Mouse (Mus musculus) embryo, embryonic 11.5 days (tissue): Measurements from ENCODE around the gene Ndufb3.
"Not testable (repeated sequence)": the region's sequence is repeated elsewhere in the genome, so short reads cannot be mapped to it uniquely, and the experiment has no call there.

Experiments
- DNase-seq: peaks from one replicate; pipeline ENCODE4 v3.0.0-alpha.2; 2012; ENCODE audit warnings: low read depth, low spot score

The Ndufb3 gene

DNA sequence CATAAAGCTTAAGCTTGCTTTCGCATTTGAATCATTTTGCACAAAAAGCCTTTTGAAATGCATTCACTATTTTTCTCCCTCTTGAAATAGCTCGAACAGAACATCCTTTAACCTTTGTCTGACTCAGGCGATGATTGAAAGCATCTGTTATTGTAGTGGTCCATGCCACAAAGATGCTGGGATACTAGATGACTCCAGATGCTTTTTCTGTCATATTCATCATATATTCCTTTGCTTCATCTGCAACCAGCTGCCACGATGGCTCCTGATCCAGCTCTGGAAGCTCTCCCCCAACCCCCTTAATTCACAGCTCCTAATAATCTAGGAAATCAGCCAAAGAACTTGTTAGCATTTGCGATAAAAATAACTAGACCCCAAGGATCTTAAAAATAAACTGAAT lies 30.9 kb downstream of the Ndufb3 start:
- no peak for DNase-seq

- DNase-seq: no peak
These were observed 31.9 kb downstream of the Ndufb3 start for GRCm38 (mm10) chr1:58617978-58618668.

GRCm38 (mm10) chr1:58618766-58619165 lies 32.6 kb downstream of the Ndufb3 start:
- DNase-seq: no peak

DNA sequence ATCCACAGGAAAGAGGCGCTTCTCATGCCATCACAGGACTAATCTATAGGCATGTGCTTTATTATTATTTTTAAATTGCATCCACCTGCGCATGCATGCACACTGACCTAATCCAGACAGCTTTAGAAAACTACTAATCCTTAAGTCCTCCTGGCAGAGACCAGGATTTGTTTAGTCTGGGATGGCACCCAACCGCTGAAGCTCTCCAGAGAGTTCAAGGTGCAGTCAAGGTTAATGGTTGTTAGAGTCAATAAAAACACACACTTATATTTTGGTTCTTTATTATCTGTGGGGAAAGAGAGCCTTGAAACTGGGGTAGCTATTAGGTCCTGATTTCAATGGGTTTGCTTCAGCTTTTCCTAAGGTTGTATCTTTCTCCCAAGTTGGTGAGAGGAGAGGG lies 35.1 kb downstream of the Ndufb3 start:
- DNase-seq: no peak

GRCm38 (mm10) chr1:58621996-58622748 lies 36.0 kb downstream of the Ndufb3 start:
- no peak for DNase-seq

GRCm38 (mm10) chr1:58628847-58629246 lies 42.7 kb downstream of the Ndufb3 start:
- not testable (repeated sequence) for DNase-seq
